Mouse (Mus musculus): ENCODE results near the gene Sdk1. TPM values are rescaled to one million over a fixed set of nuclear protein-coding genes. Genes with fewer than 3 reads are reported as not detected.
A peak's percentile ranks its signal among the peaks of the same experiment; 100 is the strongest.

Gene Sdk1
- polyA plus RNA-seq, 1 experiment from 2014 or later, result 1.1 TPM

- DNase-seq (ENCODE audit: low spot score), result no peak
- H3K4me3 ChIP-seq (ENCODE audit: low read depth, low read length), result no peak overlapping the region
- H3K4me1 ChIP-seq (ENCODE audit: control insufficient read depth, insufficient read depth, low read length), result no peaks in the 10 kb centered on the region
- H3K27me3 ChIP-seq (replicated peaks; ENCODE audit: control insufficient read depth, insufficient read depth, low read length), result no peaks in the 10 kb centered on the region
- no peak overlapping the region for H3K9ac ChIP-seq (ENCODE audit: low read length)
- no peaks in the 10 kb centered on the region for H3K9me3 ChIP-seq (replicated peaks; ENCODE audit: control insufficient read depth, low read length)
- H3K36me3 ChIP-seq (ENCODE audit: control insufficient read depth, insufficient read depth, low read length), result no peaks in the 10 kb centered on the region
- WGBS, result 81% methylated on average over 2 of the region's 2 CpGs
- ATAC-seq, result no peak
- no peak overlapping the region for H3K4me2 ChIP-seq (ENCODE audit: low read length)
- H3K27ac ChIP-seq (ENCODE audit: low read depth, low read length), result no peak overlapping the region
These were observed 711.0 kb downstream of the Sdk1 start for GRCm38 (mm10) chr5:141952270-141952669.

- no peak for DNase-seq (ENCODE audit: low spot score)
- Histone ChIP-seq H3K9ac (ENCODE audit: low read length) (no peak overlapping the region), H3K27me3 (replicated peaks; ENCODE audit: control insufficient read depth, insufficient read depth, low read length) (no peaks in the 10 kb centered on the region), H3K9me3 (replicated peaks; ENCODE audit: control insufficient read depth, low read length) (no peaks in the 10 kb centered on the region), H3K4me3 (ENCODE audit: low read depth, low read length) (no peak overlapping the region), H3K36me3 (ENCODE audit: control insufficient read depth, insufficient read depth, low read length) (no peaks in the 10 kb centered on the region), H3K4me2 (ENCODE audit: low read length) (no peak overlapping the region), H3K27ac (ENCODE audit: low read depth, low read length) (no peak overlapping the region), H3K4me1 (ENCODE audit: control insufficient read depth, insufficient read depth, low read length) (no peaks in the 10 kb centered on the region)
- WGBS, result 87% methylated on average over 7 of the region's 7 CpGs
- ATAC-seq, result no peak
These were observed 711.6 kb downstream of the Sdk1 start for GRCm38 (mm10) chr5:141952708-141953490.

GRCm38 (mm10) chr5:141971071-141971470 is 729.8 kb downstream of the Sdk1 start:
- no peak for ATAC-seq

GRCm38 (mm10) chr5:141979511-141979910 is 738.2 kb downstream of the Sdk1 start:
- Histone ChIP-seq H3K4me2 (ENCODE audit: low read length) (no peak overlapping the region), H3K36me3 (ENCODE audit: control insufficient read depth, insufficient read depth, low read length) (no peaks in the 10 kb centered on the region), H3K4me3 (ENCODE audit: low read depth, low read length) (no peak overlapping the region), H3K9ac (ENCODE audit: low read length) (no peak overlapping the region), H3K9me3 (replicated peaks; ENCODE audit: control insufficient read depth, low read length) (no peaks in the 10 kb centered on the region), H3K4me1 (ENCODE audit: control insufficient read depth, insufficient read depth, low read length) (no peaks in the 10 kb centered on the region), H3K27ac (ENCODE audit: low read depth, low read length) (no peak overlapping the region), H3K27me3 (replicated peaks; ENCODE audit: control insufficient read depth, insufficient read depth, low read length) (no peaks in the 10 kb centered on the region)
- no peak for ATAC-seq
- DNase-seq (ENCODE audit: low spot score), result no peak

More at GRCm38 (mm10) chr5:141971071-141971470, 729.8 kb downstream of the Sdk1 start:
- Histone ChIP-seq H3K27ac (ENCODE audit: low read depth, low read length) (no peak overlapping the region), H3K4me1 (ENCODE audit: control insufficient read depth, insufficient read depth, low read length) (no peaks in the 10 kb centered on the region), H3K4me3 (ENCODE audit: low read depth, low read length) (no peak overlapping the region), H3K4me2 (ENCODE audit: low read length) (no peak overlapping the region), H3K27me3 (replicated peaks; ENCODE audit: control insufficient read depth, insufficient read depth, low read length) (no peaks in the 10 kb centered on the region), H3K36me3 (ENCODE audit: control insufficient read depth, insufficient read depth, low read length) (no peaks in the 10 kb centered on the region), H3K9ac (ENCODE audit: low read length) (no peak overlapping the region), H3K9me3 (replicated peaks; ENCODE audit: control insufficient read depth, low read length) (no peaks in the 10 kb centered on the region)
- no peak for DNase-seq (ENCODE audit: low spot score)

- Histone ChIP-seq H3K27me3 (replicated peaks; ENCODE audit: control insufficient read depth, insufficient read depth, low read length) (no peaks in the 10 kb centered on the region), H3K36me3 (ENCODE audit: control insufficient read depth, insufficient read depth, low read length) (no peaks in the 10 kb centered on the region), H3K4me1 (ENCODE audit: control insufficient read depth, insufficient read depth, low read length) (no peaks in the 10 kb centered on the region), H3K9ac (ENCODE audit: low read length) (no peak overlapping the region), H3K9me3 (replicated peaks; ENCODE audit: control insufficient read depth, low read length) (no peaks in the 10 kb centered on the region), H3K4me3 (ENCODE audit: low read depth, low read length) (no peak overlapping the region), H3K4me2 (ENCODE audit: low read length) (no peak overlapping the region), H3K27ac (ENCODE audit: low read depth, low read length) (no peak overlapping the region)
- DNase-seq (ENCODE audit: low spot score) (no peak), ATAC-seq (no peak)
- WGBS, result 73% methylated on average over 6 of the region's 6 CpGs
These were observed 739.5 kb downstream of the Sdk1 start for GRCm38 (mm10) chr5:141980746-141981145.

- WGBS, result 84% methylated on average over 4 of the region's 4 CpGs
- no peak for DNase-seq (ENCODE audit: low spot score)
- Histone ChIP-seq H3K4me3 (ENCODE audit: low read depth, low read length) (no peak overlapping the region), H3K27ac (ENCODE audit: low read depth, low read length) (no peak overlapping the region), H3K27me3 (replicated peaks; ENCODE audit: control insufficient read depth, insufficient read depth, low read length) (no peaks in the 10 kb centered on the region), H3K4me2 (ENCODE audit: low read length) (no peak overlapping the region), H3K9me3 (replicated peaks; ENCODE audit: control insufficient read depth, low read length) (no peaks in the 10 kb centered on the region), H3K36me3 (ENCODE audit: control insufficient read depth, insufficient read depth, low read length) (no peaks in the 10 kb centered on the region), H3K4me1 (ENCODE audit: control insufficient read depth, insufficient read depth, low read length) (no peaks in the 10 kb centered on the region), H3K9ac (ENCODE audit: low read length) (no peak overlapping the region)
- ATAC-seq, result no peak
These were observed 743.0 kb downstream of the Sdk1 start for GRCm38 (mm10) chr5:141984322-141984721.

- Histone ChIP-seq H3K27ac (ENCODE audit: low read depth, low read length) (no peak overlapping the region), H3K4me2 (ENCODE audit: low read length) (no peak overlapping the region), H3K4me1 (ENCODE audit: control insufficient read depth, insufficient read depth, low read length) (no peaks in the 10 kb centered on the region), H3K9me3 (replicated peaks; ENCODE audit: control insufficient read depth, low read length) (no peaks in the 10 kb centered on the region), H3K9ac (ENCODE audit: low read length) (no peak overlapping the region), H3K27me3 (replicated peaks; ENCODE audit: control insufficient read depth, insufficient read depth, low read length) (no peaks in the 10 kb centered on the region), H3K36me3 (ENCODE audit: control insufficient read depth, insufficient read depth, low read length) (no peaks in the 10 kb centered on the region), H3K4me3 (ENCODE audit: low read depth, low read length) (no peak overlapping the region)
- 11% methylated on average over 8 of the region's 8 CpGs for whole genome bisulfite sequencing
- DNase-seq (ENCODE audit: low spot score), result peak; percentile 70
- ATAC-seq, result no peak
These were observed 743.7 kb downstream of the Sdk1 start for GRCm38 (mm10) chr5:141985003-141985402.

GRCm38 (mm10) chr5:141985551-141985950 is 744.3 kb downstream of the Sdk1 start:
- Histone ChIP-seq H3K4me3 (ENCODE audit: low read depth, low read length) (no peak overlapping the region), H3K27ac (ENCODE audit: low read depth, low read length) (no peak overlapping the region), H3K9me3 (replicated peaks; ENCODE audit: control insufficient read depth, low read length) (no peaks in the 10 kb centered on the region), H3K9ac (ENCODE audit: low read length) (no peak overlapping the region), H3K36me3 (ENCODE audit: control insufficient read depth, insufficient read depth, low read length) (no peaks in the 10 kb centered on the region), H3K27me3 (replicated peaks; ENCODE audit: control insufficient read depth, insufficient read depth, low read length) (no peaks in the 10 kb centered on the region), H3K4me2 (ENCODE audit: low read length) (no peak overlapping the region), H3K4me1 (ENCODE audit: control insufficient read depth, insufficient read depth, low read length) (no peaks in the 10 kb centered on the region)
- DNase-seq (ENCODE audit: low spot score) (no peak), ATAC-seq (no peak)
- 78% methylated on average over 4 of the region's 4 CpGs for WGBS

GRCm38 (mm10) chr5:141987287-141987799 is 746.1 kb downstream of the Sdk1 start:
- DNase-seq (ENCODE audit: low spot score), result no peak
- H3K4me3 ChIP-seq (ENCODE audit: low read depth, low read length), result no peak overlapping the region
- H3K9ac ChIP-seq (ENCODE audit: low read length), result no peak overlapping the region
- H3K27ac ChIP-seq (ENCODE audit: low read depth, low read length), result no peak overlapping the region
- H3K27me3 ChIP-seq (replicated peaks; ENCODE audit: control insufficient read depth, insufficient read depth, low read length), result no peaks in the 10 kb centered on the region
- H3K9me3 ChIP-seq (replicated peaks; ENCODE audit: control insufficient read depth, low read length), result no peaks in the 10 kb centered on the region
- H3K4me1 ChIP-seq (ENCODE audit: control insufficient read depth, insufficient read depth, low read length), result no peaks in the 10 kb centered on the region
- 15% methylated on average over 1 of the region's 1 CpGs for WGBS
- H3K36me3 ChIP-seq (ENCODE audit: control insufficient read depth, insufficient read depth, low read length), result no peaks in the 10 kb centered on the region
- no peak for ATAC-seq
- H3K4me2 ChIP-seq (ENCODE audit: low read length), result no peak overlapping the region
